Mouse (Mus musculus) forebrain, embryonic 13.5 days (tissue): ENCODE measurements at regions not wholly inside any gene's neighbourhood (a gene's known extent, or its start where the extent isn't known, plus 50 kb on each side); places are given as distances from the start of the nearest gene placed in this dataset.
"Not testable (repeated sequence)": the region's sequence is repeated elsewhere in the genome, so short reads cannot be mapped to it uniquely, and the experiment has no call there.

Source experiments
- ATAC-seq: fragments of 200-750 bp; cut with Nextera tagmentation; 2 replicates; pipeline ENCODE4 v1.8.0; 2017
- H3K27ac ChIP-seq: fragments of 300-500 bp; sonication (generic); 2 replicates; pipeline ENCODE4 v1.5.1; 2015; ENCODE audit warnings: inconsistent platforms, mild to moderate bottlenecking, moderate library complexity
- H3K27me3 ChIP-seq: fragments of 300-500 bp; sonication (generic); 2 replicates; pipeline ENCODE4 v1.6.1; 2015; ENCODE audit warnings: mild to moderate bottlenecking, inconsistent platforms
- H3K36me3 ChIP-seq: fragments of 300-500 bp; sonication (generic); 2 replicates; pipeline ENCODE4 v1.6.1; 2015; ENCODE audit warnings: mild to moderate bottlenecking, inconsistent platforms; ENCODE audit not compliant: poor library complexity, severe bottlenecking
- H3K4me1 ChIP-seq: fragments of 300-500 bp; sonication (generic); 2 replicates; pipeline ENCODE4 v1.6.1; 2015; ENCODE audit warnings: inconsistent platforms
- H3K4me2 ChIP-seq: fragments of 300-500 bp; sonication (generic); 2 replicates; pipeline ENCODE4 v1.6.1; 2015; ENCODE audit warnings: inconsistent platforms, mild to moderate bottlenecking, moderate library complexity
- H3K4me3 ChIP-seq: fragments of 300-500 bp; sonication (generic); 2 replicates; pipeline ENCODE4 v1.5.1; 2015; ENCODE audit warnings: mild to moderate bottlenecking, inconsistent platforms
- H3K9ac ChIP-seq: fragments of 300-500 bp; sonication (generic); 2 replicates; pipeline ENCODE4 v1.6.1; 2015; ENCODE audit warnings: mild to moderate bottlenecking, inconsistent platforms
- H3K9me3 ChIP-seq: fragments of 300-500 bp; sonication (generic); replicated peaks from 2 replicates; pipeline ENCODE4 v1.6.1; 2016; ENCODE audit warnings: inconsistent platforms
- WGBS: fragments of 180-500 bp; shearing (Covaris S2); methylation state at CpG from one replicate; pipeline ENCODE4 v1.1.7; 2015; 5-methylcytosine and 5-hydroxymethylcytosine counted together

- Histone ChIP-seq H3K4me1 (no peaks in the 10 kb centered on the region), H3K9me3 (no peaks in the 10 kb centered on the region), H3K36me3 (no peaks in the 10 kb centered on the region), H3K27ac (no peak overlapping the region), H3K9ac (no peak overlapping the region), H3K4me2 (no peak overlapping the region), H3K4me3 (no peak overlapping the region), H3K27me3 (no peaks in the 10 kb centered on the region)
- no peak for ATAC-seq
These were observed 441.8 kb downstream of the Cylc2 start for GRCm38 (mm10) chr4:51658286-51658685.

GRCm38 (mm10) chr4:51671516-51671915, 455.0 kb downstream of the Cylc2 start:
- Histone ChIP-seq H3K36me3 (no peaks in the 10 kb centered on the region), H3K9ac (no peak overlapping the region), H3K27me3 (no peaks in the 10 kb centered on the region), H3K4me2 (no peak overlapping the region), H3K4me1 (no peaks in the 10 kb centered on the region), H3K9me3 (no peaks in the 10 kb centered on the region), H3K4me3 (no peak overlapping the region), H3K27ac (no peak overlapping the region)
- no peak for ATAC-seq
- WGBS: 78% methylated on average over 2 of the region's 2 CpGs

- Histone ChIP-seq H3K27me3 (no peaks in the 10 kb centered on the region), H3K9ac (no peak overlapping the region), H3K4me2 (no peak overlapping the region), H3K9me3 (no peaks in the 10 kb centered on the region), H3K36me3 (no peaks in the 10 kb centered on the region), H3K27ac (no peak overlapping the region), H3K4me1 (no peaks in the 10 kb centered on the region), H3K4me3 (no peak overlapping the region)
- ATAC-seq: no peak
- 89% methylated on average over 1 of the region's 1 CpGs for WGBS
These were observed 457.9 kb downstream of the Cylc2 start for GRCm38 (mm10) chr4:51674406-51674805.

GRCm38 (mm10) chr4:51679097-51679496, 462.6 kb downstream of the Cylc2 start:
- H3K4me3 ChIP-seq: no peak overlapping the region
- H3K36me3 ChIP-seq: no peaks in the 10 kb centered on the region
- 50% methylated on average over 2 of the region's 2 CpGs for WGBS
- H3K4me2 ChIP-seq: no peak overlapping the region
- no peaks in the 10 kb centered on the region for H3K27me3 ChIP-seq
- H3K9ac ChIP-seq: no peak overlapping the region
- H3K27ac ChIP-seq: no peak overlapping the region
- H3K4me1 ChIP-seq: no peaks in the 10 kb centered on the region
- no peaks in the 10 kb centered on the region for H3K9me3 ChIP-seq
- ATAC-seq: peak; percentile 66; the same call in 1 of the 2 replicates

- not testable (repeated sequence) for H3K27me3 ChIP-seq, H3K4me3 ChIP-seq, H3K4me2 ChIP-seq, H3K4me1 ChIP-seq, H3K9me3 ChIP-seq, H3K27ac ChIP-seq, H3K36me3 ChIP-seq, ATAC-seq, H3K9ac ChIP-seq
These were observed 466.9 kb downstream of the Cylc2 start for GRCm38 (mm10) chr4:51683345-51683744.

- no peak overlapping the region for H3K9ac ChIP-seq
- no peaks in the 10 kb centered on the region for H3K27me3 ChIP-seq
- 74% methylated on average over 3 of the region's 3 CpGs for WGBS
- no peaks in the 10 kb centered on the region for H3K36me3 ChIP-seq
- H3K4me3 ChIP-seq: no peak overlapping the region
- H3K27ac ChIP-seq: no peak overlapping the region
- H3K4me1 ChIP-seq: no peaks in the 10 kb centered on the region
- ATAC-seq: no peak
- no peak overlapping the region for H3K4me2 ChIP-seq
- H3K9me3 ChIP-seq: no peaks in the 10 kb centered on the region
These were observed 470.2 kb downstream of the Cylc2 start for GRCm38 (mm10) chr4:51686651-51687050.
